Mouse (Mus musculus) megakaryocyte, embryonic 14.5 days (primary cell): Measurements from ENCODE around the gene Gimap4. TPM values are rescaled to one million over a fixed set of nuclear protein-coding genes. Genes with fewer than 3 reads are reported as not detected.

ENCODE experiments used
- H3K27me3 ChIP-seq: replicated peaks from 2 replicates; pipeline ENCODE3; 2012; ENCODE audit warnings: inconsistent platforms
- H3K36me3 ChIP-seq: replicated peaks from 2 replicates; pipeline ENCODE3; 2012; ENCODE audit warnings: low read length, inconsistent platforms, mixed read lengths
- H3K4me1 ChIP-seq: 2 replicates; pipeline ENCODE4 v1.6.1; 2012; ENCODE audit warnings: inconsistent platforms
- H3K4me3 ChIP-seq: replicated peaks from 2 replicates; pipeline ENCODE3; 2012; ENCODE audit warnings: moderate library complexity, mild to moderate bottlenecking, inconsistent platforms
- H3K9me3 ChIP-seq: 2 replicates; pipeline ENCODE4 v1.6.1; 2012; ENCODE audit warnings: inconsistent platforms
- FLI1 ChIP-seq: IDR thresholded peaks from 2 replicates; pipeline ENCODE4 v1.6.1; 2012; ENCODE audit warnings: low read length, inconsistent platforms, mixed read lengths
- GATA1 ChIP-seq: IDR thresholded peaks from 3 replicates; pipeline ENCODE4 v1.6.1; 2012; ENCODE audit warnings: mixed read lengths, low read length, inconsistent platforms, borderline replicate concordance
- polyA plus RNA-seq: library from polyadenylated mRNA; stranded (reverse); fragments of >175 nt; gene quantifications from 2 replicates; pipeline ENCODE4 v1.2.3, GENCODE M21; 2012; ENCODE audit warnings: low replicate concordance; ENCODE audit not compliant: insufficient read depth

Gene Gimap4
- polyA plus RNA-seq, 1 experiment, result 0.32 TPM

- Histone ChIP-seq H3K36me3 (peaks cover 50% of the 10 kb centered on the region), H3K4me1 (peaks cover 63% of the 10 kb centered on the region), H3K27me3 (peaks cover 1% of the 10 kb centered on the region), H3K4me3 (peak overlapping the region; percentile 31), H3K9me3 (peaks cover 7% of the 10 kb centered on the region; the same call in 1 of the 2 replicates)
- no peak for TF ChIP-seq GATA1
- TF ChIP-seq FLI1, result no peak
These were observed 14.5 kb downstream of the Gimap4 start for GRCm38 (mm10) chr6:48698888-48699287.

- 0 out of 2 replicates have a peak, but pooled peaks cover 1% of the 10 kb centered on the region for H3K9me3 ChIP-seq
- no peaks in the 10 kb centered on the region for H3K27me3 ChIP-seq
- no peak overlapping the region for H3K4me3 ChIP-seq
- peaks cover 67% of the 10 kb centered on the region for H3K4me1 ChIP-seq
- TF ChIP-seq GATA1 (no peak), FLI1 (no peak)
- peaks cover 57% of the 10 kb centered on the region for H3K36me3 ChIP-seq
These were observed 16.1 kb downstream of the Gimap4 start for GRCm38 (mm10) chr6:48700251-48701075.

- Histone ChIP-seq H3K4me1 (peaks cover 70% of the 10 kb centered on the region), H3K27me3 (no peaks in the 10 kb centered on the region), H3K36me3 (peaks cover 55% of the 10 kb centered on the region), H3K9me3 (no peaks in the 10 kb centered on the region), H3K4me3 (no peak overlapping the region)
- no peak for TF ChIP-seq FLI1
- TF ChIP-seq GATA1, result no peak
These were observed 17.8 kb downstream of the Gimap4 start for GRCm38 (mm10) chr6:48702146-48702545.

- no peak for TF ChIP-seq GATA1
- TF ChIP-seq FLI1, result no peak
- peaks cover 52% of the 10 kb centered on the region for H3K36me3 ChIP-seq
- no peaks in the 10 kb centered on the region for H3K9me3 ChIP-seq
- H3K4me3 ChIP-seq, result no peak overlapping the region
- peaks cover 69% of the 10 kb centered on the region for H3K4me1 ChIP-seq
- H3K27me3 ChIP-seq, result no peaks in the 10 kb centered on the region
These were observed 18.3 kb downstream of the Gimap4 start for GRCm38 (mm10) chr6:48702601-48703000.

- peaks cover 52% of the 10 kb centered on the region for H3K36me3 ChIP-seq
These were observed 19.8 kb downstream of the Gimap4 start for GRCm38 (mm10) chr6:48704146-48704545.

GRCm38 (mm10) chr6:48706130-48706529 is 21.8 kb downstream of the Gimap4 start:
- H3K27me3 ChIP-seq, result no peaks in the 10 kb centered on the region
- H3K9me3 ChIP-seq, result peaks cover 6% of the 10 kb centered on the region
- peaks cover 47% of the 10 kb centered on the region for H3K4me1 ChIP-seq
- TF ChIP-seq GATA1 (no peak), FLI1 (no peak)
- peak overlapping the region; percentile 84 for H3K4me3 ChIP-seq
- peaks cover 56% of the 10 kb centered on the region for H3K36me3 ChIP-seq

More at GRCm38 (mm10) chr6:48704146-48704545, 19.8 kb downstream of the Gimap4 start:
- TF ChIP-seq FLI1 (no peak), GATA1 (no peak)
- no peak overlapping the region for H3K4me3 ChIP-seq
- no peaks in the 10 kb centered on the region for H3K27me3 ChIP-seq
- no peaks in the 10 kb centered on the region for H3K9me3 ChIP-seq
- H3K4me1 ChIP-seq, result peaks cover 60% of the 10 kb centered on the region

- peaks cover 26% of the 10 kb centered on the region for H3K4me1 ChIP-seq
- no peak for TF ChIP-seq GATA1
- TF ChIP-seq FLI1, result no peak
- H3K9me3 ChIP-seq, result no peaks in the 10 kb centered on the region
- peaks cover 5% of the 10 kb centered on the region for H3K27me3 ChIP-seq
- H3K36me3 ChIP-seq, result no peaks in the 10 kb centered on the region
- no peak within 1 kb of the TSS for H3K4me3 ChIP-seq
These were observed 34.1 kb downstream of the Gimap4 start, which contains the start of the genes Gm28053 and Gimap7 for GRCm38 (mm10) chr6:48718455-48718854. Gene Gm28053 (plus strand): TSS chr6:48718607. Gene Gimap7 (plus strand): TSS chr6:48718621.

- H3K27me3 ChIP-seq, result peaks cover 10% of the 10 kb centered on the region
- no peak for TF ChIP-seq GATA1
- no peak overlapping the region for H3K4me3 ChIP-seq
- peaks cover 30% of the 10 kb centered on the region for H3K4me1 ChIP-seq
- H3K9me3 ChIP-seq, result peaks cover 7% of the 10 kb centered on the region
- no peaks in the 10 kb centered on the region for H3K36me3 ChIP-seq
These were observed 36.0 kb downstream of the Gimap4 start for GRCm38 (mm10) chr6:48720326-48720725.

GRCm38 (mm10) chr6:48723468-48723867 is 39.1 kb downstream of the Gimap4 start:
- TF ChIP-seq FLI1 (no peak), GATA1 (no peak)
- no peaks in the 10 kb centered on the region for H3K36me3 ChIP-seq
- peaks cover 6% of the 10 kb centered on the region for H3K27me3 ChIP-seq
- peaks cover 29% of the 10 kb centered on the region for H3K4me1 ChIP-seq
- no peak overlapping the region for H3K4me3 ChIP-seq
- H3K9me3 ChIP-seq, result peaks cover 7% of the 10 kb centered on the region

GRCm38 (mm10) chr6:48725476-48725875 is 41.1 kb downstream of the Gimap4 start:
- Histone ChIP-seq H3K4me3 (no peak overlapping the region), H3K27me3 (peaks cover 10% of the 10 kb centered on the region), H3K36me3 (no peaks in the 10 kb centered on the region), H3K9me3 (peaks cover 7% of the 10 kb centered on the region), H3K4me1 (peaks cover 23% of the 10 kb centered on the region)
- TF ChIP-seq FLI1 (no peak), GATA1 (no peak)
